Mouse (Mus musculus) megakaryocyte-erythroid progenitor cell, adult 5-6 weeks (primary cell): ENCODE measurements around the gene Olfr350. TPM values are rescaled to one million over a fixed set of nuclear protein-coding genes. Genes with fewer than 3 reads are reported as not detected.

Experiments
- ATAC-seq: replicated peaks from 2 replicates; pipeline ENCODE4 v1.8.0; 2016; ENCODE audit warnings: mild to moderate bottlenecking, inconsistent platforms; ENCODE audit not compliant: severe bottlenecking, poor library complexity, low FRiP score, low TSS enrichment
- total RNA-seq, 2 experiments: library from RNA; stranded (forward) in 1 of 2; stranded (reverse) in 1 of 2; fragments of 200-1000, 215-1000 nt in 1 of 2; fragments of >200 nt in 1 of 2; fragmentation: Nextera tagmentation in 1 of 2; gene quantifications; 2 replicates each; pipeline ENCODE4 v1.2.3; 2014 to 2017

Olfr350 gene
- not detected in 2 replicates for total RNA-seq (2014; fragmentation: Nextera tagmentation)
- not detected in 2 replicates for total RNA-seq (2017)

GRCm38 (mm10) chr2:36846010-36846409, at the start of gene Olfr350:
Olfr350 (plus strand) TSS chr2:36846310.
- ATAC-seq: no peak

- ATAC-seq: no peak
Observed at GRCm38 (mm10) chr2:36816932-36817331, 29.2 kb upstream of the Olfr350 start, which contains the start of gene Olfr3. Olfr3 (minus strand) TSS chr2:36817032.

GRCm38 (mm10) chr2:36862560-36862959, 16.4 kb downstream of the Olfr350 start, which contains the start of gene Olfr351:
Olfr351 (minus strand) TSS chr2:36862660.
- ATAC-seq: no peak

GRCm38 (mm10) chr2:36868160-36868559, 22.1 kb downstream of the Olfr350 start, which contains the start of gene Olfr352:
Olfr352 (plus strand) TSS chr2:36868460.
- no peak for ATAC-seq

GRCm38 (mm10) chr2:36892836-36893235, 46.7 kb downstream of the Olfr350 start, which contains the start of gene Olfr353:
Olfr353 (minus strand) TSS chr2:36892936.
- no peak for ATAC-seq

- no peak for ATAC-seq
Observed at GRCm38 (mm10) chr2:36897114-36897513, 51.0 kb downstream of the Olfr350 start.

Other genes starting within 250 kb of the Olfr350 start
- not detected in 2 replicates for gene Olfr345, start 206.3 kb upstream of the Olfr350 start, total RNA-seq (2014; fragmentation: Nextera tagmentation)
- gene Olfr345, start 206.3 kb upstream of the Olfr350 start, total RNA-seq (2017): not detected in 2 replicates
- not detected in 2 replicates for gene Olfr346, start 160.5 kb upstream of the Olfr350 start, total RNA-seq (2014; fragmentation: Nextera tagmentation)
- gene Olfr346, start 160.5 kb upstream of the Olfr350 start, total RNA-seq (2017): not detected in 2 replicates
- gene Olfr347, start 114.4 kb upstream of the Olfr350 start, total RNA-seq (2014; fragmentation: Nextera tagmentation): not detected in 2 replicates
- gene Olfr347, start 114.4 kb upstream of the Olfr350 start, total RNA-seq (2017): not detected in 2 replicates
- gene Olfr348, start 62.0 kb upstream of the Olfr350 start, total RNA-seq (2014; fragmentation: Nextera tagmentation): not detected in 2 replicates
- gene Olfr348, start 62.0 kb upstream of the Olfr350 start, total RNA-seq (2017): not detected in 2 replicates
- not detected in 2 replicates for gene Olfr50, start 55.8 kb upstream of the Olfr350 start, total RNA-seq (2014; fragmentation: Nextera tagmentation)
- gene Olfr50, start 55.8 kb upstream of the Olfr350 start, total RNA-seq (2017): not detected in 2 replicates
- not detected in 2 replicates for gene Olfr3, start 29.3 kb upstream of the Olfr350 start, total RNA-seq (2014; fragmentation: Nextera tagmentation)
- not detected in 2 replicates for gene Olfr3, start 29.3 kb upstream of the Olfr350 start, total RNA-seq (2017)
- gene Olfr351, start 16.4 kb downstream of the Olfr350 start, total RNA-seq (2014; fragmentation: Nextera tagmentation): not detected in 2 replicates
- not detected in 2 replicates for gene Olfr351, start 16.4 kb downstream of the Olfr350 start, total RNA-seq (2017)
- gene Olfr352, start 22.1 kb downstream of the Olfr350 start, total RNA-seq (2014; fragmentation: Nextera tagmentation): not detected in 2 replicates
- not detected in 2 replicates for gene Olfr352, start 22.1 kb downstream of the Olfr350 start, total RNA-seq (2017)
- not detected in 2 replicates for gene Olfr353, start 46.6 kb downstream of the Olfr350 start, total RNA-seq (2014; fragmentation: Nextera tagmentation)
- not detected in 2 replicates for gene Olfr353, start 46.6 kb downstream of the Olfr350 start, total RNA-seq (2017)
- gene Olfr354, start 59.4 kb downstream of the Olfr350 start, total RNA-seq (2014; fragmentation: Nextera tagmentation): not detected in 2 replicates
- gene Olfr354, start 59.4 kb downstream of the Olfr350 start, total RNA-seq (2017): not detected in 2 replicates
- not detected in 2 replicates for gene Olfr355, start 82.6 kb downstream of the Olfr350 start, total RNA-seq (2014; fragmentation: Nextera tagmentation)
- gene Olfr355, start 82.6 kb downstream of the Olfr350 start, total RNA-seq (2017): not detected in 2 replicates
- not detected in 2 replicates for gene Olfr356, start 90.8 kb downstream of the Olfr350 start, total RNA-seq (2014; fragmentation: Nextera tagmentation)
- not detected in 2 replicates for gene Olfr356, start 90.8 kb downstream of the Olfr350 start, total RNA-seq (2017)
- gene Olfr357, start 147.5 kb downstream of the Olfr350 start, total RNA-seq (2014; fragmentation: Nextera tagmentation): not detected in 2 replicates
- gene Olfr357, start 147.5 kb downstream of the Olfr350 start, total RNA-seq (2017): not detected in 2 replicates
- not detected in 2 replicates for gene Olfr358, start 163.0 kb downstream of the Olfr350 start, total RNA-seq (2014; fragmentation: Nextera tagmentation)
- gene Olfr358, start 163.0 kb downstream of the Olfr350 start, total RNA-seq (2017): not detected in 2 replicates
- gene Olfr360, start 219.4 kb downstream of the Olfr350 start, total RNA-seq (2014; fragmentation: Nextera tagmentation): not detected in 2 replicates
- gene Olfr360, start 219.4 kb downstream of the Olfr350 start, total RNA-seq (2017): not detected in 2 replicates
- not detected in 2 replicates for gene Olfr361, start 243.0 kb downstream of the Olfr350 start, total RNA-seq (2014; fragmentation: Nextera tagmentation)
- gene Olfr361, start 243.0 kb downstream of the Olfr350 start, total RNA-seq (2017): not detected in 2 replicates